Mouse (Mus musculus): Measurements from ENCODE around the gene Soga1. TPM values are rescaled to one million over a fixed set of nuclear protein-coding genes. Genes with fewer than 3 reads are reported as not detected.

Soga1 gene
- polyA plus RNA-seq (2016; fragmentation: Nextera tagmentation; extraction: Ambion mirVana) = 3.7 and 4.0 TPM in 2 replicates

DNA sequence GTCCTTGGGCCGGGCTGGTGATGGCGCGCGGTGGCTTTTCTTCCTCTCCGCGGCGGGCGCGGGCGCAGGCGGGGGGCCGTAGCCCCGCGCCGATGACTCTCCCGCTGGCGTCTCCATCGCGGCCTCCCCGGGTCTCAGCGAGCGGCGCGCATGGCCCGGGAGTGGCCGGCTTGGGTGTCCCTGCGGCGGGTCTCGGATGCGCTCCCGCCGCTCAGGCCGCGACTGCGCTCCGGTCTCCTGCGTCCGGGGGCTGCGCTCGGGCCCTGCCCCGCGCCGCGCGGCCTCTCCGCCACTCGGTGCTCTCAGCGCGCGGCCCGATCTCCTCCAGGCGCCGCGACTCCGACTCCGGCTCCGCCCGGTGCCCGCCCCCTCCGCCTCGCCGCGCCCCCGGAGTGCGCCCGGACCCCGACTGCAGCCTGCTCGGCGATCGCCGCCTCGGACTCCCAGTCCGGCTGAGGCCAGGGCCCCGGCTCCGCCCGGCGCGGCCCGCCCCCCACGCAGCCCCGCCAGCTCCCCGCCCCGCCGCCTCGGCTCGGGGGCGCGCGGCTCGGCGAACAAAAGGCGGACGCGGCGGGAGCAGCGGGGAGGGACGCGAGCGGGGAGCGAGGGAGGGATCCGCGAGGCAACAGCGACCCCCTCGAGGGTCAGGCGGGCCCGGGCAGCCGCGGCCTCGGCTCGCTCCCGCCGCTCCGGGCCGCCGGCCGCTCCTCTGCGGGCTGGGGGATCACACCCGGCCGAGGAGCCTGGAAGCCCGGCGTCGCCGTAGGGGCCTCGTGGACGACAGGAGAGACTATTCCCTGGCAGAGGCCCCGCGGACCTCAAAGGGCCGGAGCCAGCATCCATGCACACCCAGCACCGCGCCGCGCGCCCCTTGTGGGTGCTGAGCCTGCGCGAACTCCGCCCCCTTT is at the start of gene Soga1:
Soga1 (minus strand) TSS at position 462 of the 908 bp plus-strand sequence.
- Histone ChIP-seq H3K4me3 (peak within 1 kb of the TSS; percentile 97), H3K4me1 (replicated peaks) (peaks cover 67% of the 10 kb centered on the region), H3K27me3 (ENCODE audit: insufficient read depth, poor library complexity, severe bottlenecking) (no peaks in the 10 kb centered on the region; the same call in 1 of the 2 replicates), H3K27ac (peak within 1 kb of the TSS; percentile 99), H3K9me3 (no peaks in the 10 kb centered on the region), H3K36me3 (peaks cover 30% of the 10 kb centered on the region)
- under 1% methylated on average over 135 of the region's 136 CpGs for WGBS
- DNase-seq (ENCODE audit: low spot score) = peak; percentile 88

- H3K4me1 ChIP-seq (replicated peaks) = no peaks in the 10 kb centered on the region
- no peak overlapping the region for H3K4me3 ChIP-seq
- H3K27ac ChIP-seq = no peak overlapping the region
- no peak for DNase-seq (ENCODE audit: low spot score)
- no peaks in the 10 kb centered on the region for H3K9me3 ChIP-seq
- 71% methylated on average over 4 of the region's 4 CpGs for WGBS
- peaks cover 34% of the 10 kb centered on the region for H3K36me3 ChIP-seq
- H3K27me3 ChIP-seq (ENCODE audit: insufficient read depth, poor library complexity, severe bottlenecking) = no peaks in the 10 kb centered on the region
Measured at GRCm38 (mm10) chr2:157128072-157128471, 49.0 kb upstream of the Soga1 start.

DNA sequence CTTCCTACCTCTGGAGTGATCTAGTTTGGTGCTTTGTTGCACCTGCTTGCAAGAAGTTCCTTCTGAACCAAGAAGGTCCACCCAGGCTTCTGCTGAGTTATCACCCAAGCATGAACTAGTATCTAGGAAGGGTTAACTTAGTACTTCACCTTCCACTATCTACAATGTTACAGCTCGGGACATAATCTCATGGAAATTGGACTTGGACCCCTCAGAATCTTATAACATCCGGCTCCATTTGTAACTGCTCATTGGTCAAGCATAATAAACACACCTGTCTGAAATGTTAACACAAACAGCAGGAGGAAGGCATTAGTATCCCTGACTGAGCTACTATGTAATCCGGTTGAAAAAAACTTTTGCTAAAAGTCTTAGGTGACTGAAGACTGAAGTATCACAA is 48.3 kb upstream of the Soga1 start:
- Histone ChIP-seq H3K4me3 (no peak overlapping the region), H3K4me1 (replicated peaks) (no peaks in the 10 kb centered on the region), H3K36me3 (peaks cover 38% of the 10 kb centered on the region), H3K27me3 (ENCODE audit: insufficient read depth, poor library complexity, severe bottlenecking) (no peaks in the 10 kb centered on the region), H3K9me3 (no peaks in the 10 kb centered on the region), H3K27ac (no peak overlapping the region)
- no peak for DNase-seq (ENCODE audit: low spot score)
- 90% methylated on average over 3 of the region's 3 CpGs for WGBS

DNA sequence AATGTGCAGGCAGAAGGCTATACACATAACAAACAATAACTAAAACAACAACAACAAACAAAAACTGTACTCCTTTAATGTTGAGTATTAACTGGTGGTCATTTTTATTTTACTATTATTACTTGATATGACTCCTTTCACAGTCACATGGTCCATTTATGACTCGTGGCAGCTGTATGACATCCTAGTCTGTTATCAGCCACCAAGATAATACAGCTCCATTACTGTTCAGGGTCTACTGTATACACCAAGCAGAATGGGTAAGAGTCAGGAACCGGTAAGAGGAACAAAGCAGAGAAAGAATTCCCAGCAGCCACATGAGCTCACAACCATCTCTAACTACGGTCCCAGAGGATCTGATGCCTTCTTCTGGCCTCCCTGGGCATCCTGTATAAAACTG is 46.2 kb upstream of the Soga1 start:
- H3K9me3 ChIP-seq = no peaks in the 10 kb centered on the region
- WGBS = 91% methylated on average over 3 of the region's 3 CpGs
- no peak for DNase-seq (ENCODE audit: low spot score)
- H3K36me3 ChIP-seq = peaks cover 56% of the 10 kb centered on the region
- no peaks in the 10 kb centered on the region for H3K4me1 ChIP-seq (replicated peaks)
- no peak overlapping the region for H3K27ac ChIP-seq
- no peaks in the 10 kb centered on the region for H3K27me3 ChIP-seq (ENCODE audit: insufficient read depth, poor library complexity, severe bottlenecking)
- H3K4me3 ChIP-seq = no peak overlapping the region

DNA sequence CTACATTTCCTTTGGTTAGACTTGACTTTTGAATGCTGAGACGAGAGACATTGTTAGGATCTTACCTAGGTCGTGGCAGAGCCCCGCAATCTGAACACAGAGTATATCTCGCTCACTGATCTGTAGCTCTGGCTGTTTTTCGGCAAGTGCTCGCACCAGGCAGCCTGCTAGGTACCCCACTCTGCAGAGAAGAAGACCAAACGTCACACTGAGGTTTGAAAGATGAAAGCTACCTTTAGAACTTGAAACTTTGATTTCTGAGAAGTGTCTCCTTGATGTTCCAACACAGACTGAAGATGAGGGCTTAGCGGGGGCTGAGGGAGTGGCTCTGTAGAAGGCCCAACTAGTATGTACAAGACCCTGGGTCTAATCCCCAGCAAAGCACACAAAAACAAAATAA is 42.7 kb upstream of the Soga1 start:
- WGBS = 91% methylated on average over 8 of the region's 8 CpGs
- Histone ChIP-seq H3K27ac (no peak overlapping the region), H3K4me3 (no peak overlapping the region), H3K27me3 (ENCODE audit: insufficient read depth, poor library complexity, severe bottlenecking) (no peaks in the 10 kb centered on the region), H3K36me3 (peaks cover 52% of the 10 kb centered on the region), H3K9me3 (no peaks in the 10 kb centered on the region), H3K4me1 (replicated peaks) (no peaks in the 10 kb centered on the region)
- no peak for DNase-seq (ENCODE audit: low spot score)

- Histone ChIP-seq H3K36me3 (peaks cover 47% of the 10 kb centered on the region), H3K27me3 (ENCODE audit: insufficient read depth, poor library complexity, severe bottlenecking) (no peaks in the 10 kb centered on the region), H3K27ac (no peak overlapping the region), H3K4me1 (replicated peaks) (no peaks in the 10 kb centered on the region), H3K9me3 (no peaks in the 10 kb centered on the region), H3K4me3 (no peak overlapping the region)
- DNase-seq (ENCODE audit: low spot score) = no peak
- WGBS = 85% methylated on average over 3 of the region's 3 CpGs
Measured at GRCm38 (mm10) chr2:157119075-157119474, 40.0 kb upstream of the Soga1 start.

DNA sequence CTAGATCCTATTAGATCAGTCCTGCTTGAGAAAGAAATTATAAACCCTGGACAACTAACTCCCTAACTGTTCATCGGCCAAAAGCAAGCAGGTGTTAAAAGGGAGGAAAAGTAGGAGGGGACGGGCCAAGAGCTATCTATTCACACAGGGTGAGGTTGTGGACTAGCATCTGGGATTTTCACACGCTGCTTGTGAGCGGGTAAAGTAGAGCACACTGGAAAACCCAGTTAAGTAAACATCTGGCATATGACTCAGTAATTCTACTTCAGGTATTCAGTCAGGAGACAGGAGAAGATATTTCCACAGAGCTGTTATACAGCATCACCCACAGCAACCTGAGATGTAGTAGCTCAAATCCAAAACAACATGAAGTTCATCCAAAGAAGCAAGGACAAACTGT is 39.5 kb upstream of the Soga1 start:
- no peaks in the 10 kb centered on the region for H3K27me3 ChIP-seq (ENCODE audit: insufficient read depth, poor library complexity, severe bottlenecking)
- H3K36me3 ChIP-seq = peaks cover 52% of the 10 kb centered on the region
- WGBS = 92% methylated on average over 4 of the region's 4 CpGs
- no peak for DNase-seq (ENCODE audit: low spot score)
- no peaks in the 10 kb centered on the region for H3K9me3 ChIP-seq
- H3K4me3 ChIP-seq = no peak overlapping the region
- no peak overlapping the region for H3K27ac ChIP-seq
- H3K4me1 ChIP-seq (replicated peaks) = no peaks in the 10 kb centered on the region

GRCm38 (mm10) chr2:157116964-157117363 is 37.9 kb upstream of the Soga1 start:
- no peak for DNase-seq (ENCODE audit: low spot score)
- Histone ChIP-seq H3K4me3 (no peak overlapping the region), H3K36me3 (peaks cover 57% of the 10 kb centered on the region), H3K27ac (no peak overlapping the region), H3K4me1 (replicated peaks) (no peaks in the 10 kb centered on the region), H3K9me3 (no peaks in the 10 kb centered on the region), H3K27me3 (ENCODE audit: insufficient read depth, poor library complexity, severe bottlenecking) (no peaks in the 10 kb centered on the region)
- 23% methylated on average over 3 of the region's 3 CpGs for WGBS

DNA sequence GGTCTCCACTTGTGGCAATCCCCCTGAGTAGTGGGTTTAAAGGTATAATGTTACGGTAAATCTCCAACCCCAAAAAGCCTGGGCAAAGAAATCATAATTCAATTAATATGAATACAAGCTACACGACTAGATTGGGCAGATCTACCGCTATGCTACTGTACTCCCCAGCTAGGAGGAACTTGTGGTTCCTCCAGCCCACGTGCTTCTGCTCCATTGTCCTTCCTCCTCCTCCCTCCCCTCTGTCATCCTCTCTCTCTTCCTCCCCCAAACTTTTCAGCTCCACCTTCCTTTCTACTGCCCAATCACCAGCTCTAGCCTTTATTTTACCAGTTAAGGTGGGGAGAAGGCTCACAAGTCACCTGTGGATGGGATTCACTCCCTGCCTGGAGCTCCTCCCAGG is 29.2 kb upstream of the Soga1 start:
- no peaks in the 10 kb centered on the region for H3K9me3 ChIP-seq
- no peak overlapping the region for H3K4me3 ChIP-seq
- H3K36me3 ChIP-seq = peaks cover 89% of the 10 kb centered on the region
- 91% methylated on average over 4 of the region's 4 CpGs for WGBS
- DNase-seq (ENCODE audit: low spot score) = no peak
- no peaks in the 10 kb centered on the region for H3K4me1 ChIP-seq (replicated peaks)
- no peak overlapping the region for H3K27ac ChIP-seq
- no peaks in the 10 kb centered on the region for H3K27me3 ChIP-seq (ENCODE audit: insufficient read depth, poor library complexity, severe bottlenecking)

DNA sequence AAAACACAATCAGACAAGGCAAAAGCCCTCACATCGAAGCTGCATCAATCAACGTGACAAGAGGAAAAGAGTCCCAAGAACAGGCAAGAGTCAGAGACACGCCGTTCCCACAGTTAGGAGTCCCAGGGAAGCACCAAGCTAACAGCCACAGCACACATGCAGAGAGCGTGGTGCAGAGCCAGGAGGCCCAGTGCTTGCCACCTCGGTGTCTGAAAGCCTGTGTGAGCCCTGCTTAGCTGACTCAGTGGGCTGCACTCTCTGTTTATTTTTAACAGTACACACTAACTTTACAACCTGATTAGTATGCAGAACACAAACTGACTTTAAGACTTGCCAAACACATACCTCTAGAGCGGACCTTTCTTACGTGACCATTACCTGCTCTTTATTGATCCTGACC is 25.4 kb upstream of the Soga1 start:
- no peak for DNase-seq (ENCODE audit: low spot score)
- WGBS = 84% methylated on average over 8 of the region's 8 CpGs
- Histone ChIP-seq H3K9me3 (no peaks in the 10 kb centered on the region), H3K4me3 (no peak overlapping the region), H3K36me3 (peaks cover 91% of the 10 kb centered on the region), H3K27me3 (ENCODE audit: insufficient read depth, poor library complexity, severe bottlenecking) (no peaks in the 10 kb centered on the region), H3K27ac (no peak overlapping the region), H3K4me1 (replicated peaks) (no peaks in the 10 kb centered on the region)

DNA sequence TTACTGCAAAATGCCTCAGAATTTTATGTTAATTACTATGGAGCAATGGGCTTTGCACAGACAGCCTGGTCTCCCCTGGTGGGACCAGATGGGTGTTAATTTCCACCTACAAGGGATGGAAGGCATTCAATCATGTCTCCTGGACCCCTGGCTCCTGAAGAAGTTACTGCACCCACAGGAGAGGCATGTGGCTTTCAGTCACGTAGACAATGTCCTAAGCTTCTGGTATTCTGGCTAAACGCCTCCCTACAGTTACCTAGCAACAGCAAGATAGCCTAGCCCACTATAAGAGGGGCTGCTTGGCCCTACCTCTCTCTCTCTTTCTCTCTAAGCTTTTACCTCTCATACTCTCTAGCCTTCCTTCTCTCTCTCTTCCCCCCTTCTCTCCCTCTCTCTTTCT is 23.2 kb upstream of the Soga1 start:
- peaks cover 86% of the 10 kb centered on the region for H3K36me3 ChIP-seq
- no peak overlapping the region for H3K4me3 ChIP-seq
- WGBS = 53% methylated on average over 2 of the region's 2 CpGs
- no peaks in the 10 kb centered on the region for H3K4me1 ChIP-seq (replicated peaks)
- no peak overlapping the region for H3K27ac ChIP-seq
- no peak for DNase-seq (ENCODE audit: low spot score)
- no peaks in the 10 kb centered on the region for H3K9me3 ChIP-seq
- H3K27me3 ChIP-seq (ENCODE audit: insufficient read depth, poor library complexity, severe bottlenecking) = no peaks in the 10 kb centered on the region

DNA sequence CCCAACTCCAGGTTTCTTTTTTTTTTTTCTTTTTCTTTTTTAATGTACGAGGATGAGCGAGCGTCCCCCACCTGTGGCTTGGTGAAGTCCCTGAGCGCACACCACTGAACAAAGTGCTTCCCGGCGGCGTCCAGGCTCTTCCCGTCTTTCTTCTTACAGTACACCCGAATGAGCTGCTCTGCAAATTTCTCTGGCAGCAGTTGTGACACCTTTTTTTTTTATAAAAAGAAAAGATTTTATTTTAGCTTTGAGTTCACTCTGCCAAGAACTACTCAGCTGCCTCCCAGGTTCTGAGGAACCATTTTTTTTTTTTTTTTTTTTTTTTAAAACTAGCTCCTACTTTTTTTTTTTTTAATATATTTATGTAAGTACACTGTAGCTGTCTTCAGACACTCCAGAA is 22.6 kb upstream of the Soga1 start:
- H3K9me3 ChIP-seq = no peaks in the 10 kb centered on the region
- 98% methylated on average over 9 of the region's 9 CpGs for WGBS
- no peaks in the 10 kb centered on the region for H3K27me3 ChIP-seq (ENCODE audit: insufficient read depth, poor library complexity, severe bottlenecking)
- peaks cover 87% of the 10 kb centered on the region for H3K36me3 ChIP-seq
- DNase-seq (ENCODE audit: low spot score) = no peak
- H3K4me3 ChIP-seq = no peak overlapping the region
- H3K27ac ChIP-seq = no peak overlapping the region
- H3K4me1 ChIP-seq (replicated peaks) = no peaks in the 10 kb centered on the region

GRCm38 (mm10) chr2:157100319-157100605 is 21.2 kb upstream of the Soga1 start:
- no peak for DNase-seq (ENCODE audit: low spot score)
- H3K4me3 ChIP-seq = no peak overlapping the region
- no peaks in the 10 kb centered on the region for H3K9me3 ChIP-seq
- H3K4me1 ChIP-seq (replicated peaks) = no peaks in the 10 kb centered on the region
- peaks cover 78% of the 10 kb centered on the region for H3K36me3 ChIP-seq
- H3K27me3 ChIP-seq (ENCODE audit: insufficient read depth, poor library complexity, severe bottlenecking) = no peaks in the 10 kb centered on the region
- WGBS = 94% methylated on average over 12 of the region's 12 CpGs
- no peak overlapping the region for H3K27ac ChIP-seq
